Mouse (Mus musculus): ENCODE results near the gene Slc16a6. TPM values are rescaled to one million over a fixed set of nuclear protein-coding genes. Genes with fewer than 3 reads are reported as not detected.

Slc16a6 gene
- polyA plus RNA-seq (2017; shearing (Covaris generic)) = 21.0 TPM

GRCm38 (mm10) chr11:109473171-109474085 is at the start of gene Slc16a6, which contains the start of gene Arsg:
Gene Slc16a6, minus strand, starts transcription at chr11:109473598.
Gene Arsg, plus strand, starts transcription at chr11:109473374.

GRCm38 (mm10) chr11:109425392-109426271 is 47.8 kb downstream of the Slc16a6 start, which contains the start of gene Amz2:
Gene Amz2, plus strand, starts transcription at chr11:109425946.

GRCm38 (mm10) chr11:109413617-109414016 is 59.8 kb downstream of the Slc16a6 start, which contains the start of gene 9930022D16Rik:
Gene 9930022D16Rik, plus strand, starts transcription at chr11:109413917.

Other genes with a start within 250 kb of the Slc16a6 start
- gene Rgs9, start 175.5 kb downstream of the Slc16a6 start, polyA plus RNA-seq (2017; shearing (Covaris generic)) = 11.2 TPM
- gene Gna13, start 110.8 kb downstream of the Slc16a6 start, polyA plus RNA-seq (2017; shearing (Covaris generic)) = 64.4 TPM
- gene 9930022D16Rik, start 59.7 kb downstream of the Slc16a6 start, polyA plus RNA-seq (2017; shearing (Covaris generic)) = not detected
- 41.1 TPM for gene Amz2, start 47.7 kb downstream of the Slc16a6 start, polyA plus RNA-seq (2017; shearing (Covaris generic))
- 2.5 TPM for gene Arsg, start 224 bp downstream of the Slc16a6 start, polyA plus RNA-seq (2017; shearing (Covaris generic))
- 0.54 TPM for gene Wipi1, start 138.4 kb upstream of the Slc16a6 start, polyA plus RNA-seq (2017; shearing (Covaris generic))
- 626 TPM for gene Prkar1a, start 175.8 kb upstream of the Slc16a6 start, polyA plus RNA-seq (2017; shearing (Covaris generic))
- 1.0 TPM for gene Fam20a, start 248.7 kb upstream of the Slc16a6 start, polyA plus RNA-seq (2017; shearing (Covaris generic))